11 mouse cellular contexts compared by ENCODE assay signal in the genomic region with DNA sequence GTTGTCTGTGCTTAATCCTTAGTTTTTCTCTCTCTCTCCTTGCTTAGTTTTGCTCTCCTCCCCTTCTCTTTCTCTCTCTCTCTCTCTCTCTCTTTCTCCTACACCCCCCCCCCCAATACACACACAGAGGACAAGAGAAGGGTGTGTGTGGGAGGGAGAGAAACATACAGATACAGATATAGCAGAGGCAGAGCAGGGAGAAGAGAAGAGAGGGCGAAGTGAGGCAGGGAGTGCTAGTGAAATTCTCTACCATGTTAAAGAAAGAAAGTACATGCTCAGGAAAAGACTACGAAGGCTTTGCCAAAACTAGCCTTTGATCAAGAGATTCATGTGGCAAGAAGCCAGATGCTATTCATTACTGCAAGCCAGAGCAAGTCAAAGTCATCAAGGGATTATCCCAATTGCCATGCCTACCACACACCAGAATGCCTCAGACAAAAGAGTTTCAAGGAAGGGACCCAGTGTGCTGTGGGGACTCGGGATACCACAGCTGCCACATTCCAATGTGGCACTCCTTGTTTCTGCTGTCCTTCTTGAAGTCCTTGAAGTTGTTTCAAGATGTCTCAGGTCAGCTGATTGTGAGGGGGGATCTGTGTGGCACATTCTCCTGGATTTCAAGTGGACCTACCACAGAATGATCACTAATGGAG. TPM values are rescaled to one million over a fixed set of nuclear protein-coding genes. Genes with fewer than 3 reads are reported as not detected.
DNase-seq lines count a peak whose midpoint lies in the region; ATAC-seq and TF ChIP-seq lines count a peak whose summit lies in the region.
"Had no signal": no experiment of that assay in that cellular context is flagged by ENCODE, and none has a peak within 500 bp of the region (broad histone marks: within the 10 kb centered on the region; RNA-seq: fewer than 3 reads in every experiment).

A gene (plus strand): TSS at position 520 of the 650 bp plus-strand sequence.

- TF ChIP-seq POLR2A in bone marrow macrophage, adult 2 months (IDR thresholded peaks at IDR 0.05; ENCODE audit: borderline replicate concordance, low read depth, low read length): no peak

- peak within 1 kb of the TSS; percentile 36; the same call in 1 of the 2 replicates for H3K4me2 ChIP-seq in intestine, embryonic 15.5 days (replicated peaks)
- H3K4me2 ChIP-seq in intestine, postnatal 0 days (replicated peaks; ENCODE audit: low read depth): no peak within 1 kb of the TSS
- 0 out of 2 replicates have a peak within 1 kb of the TSS, but pooled peaks have one; percentile 10 for H3K4me2 ChIP-seq in midbrain, embryonic 15.5 days

- H3K36me3 ChIP-seq in intestine, embryonic 15.5 days: no peaks in the 10 kb centered on the region
- no peaks in the 10 kb centered on the region for H3K36me3 ChIP-seq in intestine, postnatal 0 days (ENCODE audit: control insufficient read depth, insufficient read depth)
- H3K36me3 ChIP-seq in midbrain, embryonic 15.5 days (replicated peaks): no peaks in the 10 kb centered on the region

- intact Hi-C loops in gastrocnemius, postnatal 36 days (cut with DNase I): loop anchor here (5.0 kb wide), 1 partner anchor 111 kb away; a partner anchor contains a TSS

- no peak for ATAC-seq in intestine, embryonic 15.5 days
- no peak for ATAC-seq in intestine, postnatal 0 days
- ATAC-seq in midbrain, embryonic 15.5 days (replicated peaks): peak; percentile 80

- H3K9me3 ChIP-seq in intestine, embryonic 15.5 days: no peaks in the 10 kb centered on the region
- no peaks in the 10 kb centered on the region for H3K9me3 ChIP-seq in intestine, postnatal 0 days (ENCODE audit: control insufficient read depth)
- no peaks in the 10 kb centered on the region for H3K9me3 ChIP-seq in midbrain, embryonic 15.5 days

- TF ChIP-seq CTCF in intestine, postnatal 0 days (IDR thresholded peaks at IDR 0.05; ENCODE audit: low read depth): no peak
- no peak for TF ChIP-seq CTCF in bone marrow macrophage, adult 2 months (IDR thresholded peaks at IDR 0.05; ENCODE audit: low read depth, low read length)

- no peaks in the 10 kb centered on the region for H3K4me1 ChIP-seq in intestine, embryonic 15.5 days (replicated peaks)
- no peaks in the 10 kb centered on the region for H3K4me1 ChIP-seq in intestine, postnatal 0 days (replicated peaks; ENCODE audit: control insufficient read depth, insufficient read depth, low read length)
- peaks cover 19% of the 10 kb centered on the region for H3K4me1 ChIP-seq in bone marrow macrophage, adult 2 months (ENCODE audit: control insufficient read depth, insufficient read depth, low read length)
- H3K4me1 ChIP-seq in midbrain, embryonic 15.5 days: no peaks in the 10 kb centered on the region

- peak; percentile 29 for DNase-seq in adrenal gland, postnatal 10 days
- no peak for DNase-seq in adrenal gland, postnatal 4 days (ENCODE audit: low spot score in 2 of 2)
- DNase-seq in cerebellum, postnatal 4 days (ENCODE audit: low spot score in 2 of 2): no peak
- DNase-seq in gastrocnemius, postnatal 36 days: no peak
- DNase-seq: cerebellum, postnatal 36 days; layer of hippocampus, adult 9-11 months had no signal

- no peak within 1 kb of the TSS for H3K9ac ChIP-seq in intestine, embryonic 15.5 days
- H3K9ac ChIP-seq in intestine, postnatal 0 days (ENCODE audit: low read depth, low read length): no peak within 1 kb of the TSS
- no peak within 1 kb of the TSS for H3K9ac ChIP-seq in midbrain, embryonic 15.5 days

- H3K27ac ChIP-seq in intestine, embryonic 15.5 days: no peak within 1 kb of the TSS
- no peak within 1 kb of the TSS for H3K27ac ChIP-seq in intestine, postnatal 0 days (ENCODE audit: low read depth, low read length)
- H3K27ac ChIP-seq in bone marrow macrophage, adult 2 months (ENCODE audit: insufficient read depth, low read depth, low read length): peak within 1 kb of the TSS; percentile 39
- H3K27ac ChIP-seq in midbrain, embryonic 15.5 days: no peak within 1 kb of the TSS

- H3K27me3 ChIP-seq in intestine, embryonic 15.5 days (replicated peaks): no peaks in the 10 kb centered on the region
- no peaks in the 10 kb centered on the region for H3K27me3 ChIP-seq in intestine, postnatal 0 days (replicated peaks; ENCODE audit: control insufficient read depth, insufficient read depth, low read length)
- no peaks in the 10 kb centered on the region for H3K27me3 ChIP-seq in midbrain, embryonic 15.5 days (replicated peaks)

- no peak within 1 kb of the TSS for H3K4me3 ChIP-seq in intestine, embryonic 15.5 days (replicated peaks)
- H3K4me3 ChIP-seq in intestine, postnatal 0 days (ENCODE audit: low read depth, low read length): no peak within 1 kb of the TSS
- H3K4me3 ChIP-seq in bone marrow macrophage, adult 2 months (ENCODE audit: insufficient read depth, low read length): peak within 1 kb of the TSS; percentile 31; the same call in 1 of the 2 replicates
- H3K4me3 ChIP-seq in midbrain, embryonic 15.5 days: no peak within 1 kb of the TSS

- WGBS in intestine, embryonic 15.5 days: 68% methylated on average over 3 of the region's 3 CpGs
- 74% methylated on average over 3 of the region's 3 CpGs for WGBS in intestine, postnatal 0 days
- 20% methylated on average over 3 of the region's 3 CpGs for WGBS in midbrain, embryonic 15.5 days

RNA-seq across cellular contexts. Expression of the gene that starts here (rescaled TPM):
- total RNA-seq in adrenal gland, postnatal 10 days (2021): under 1 TPM; 0.24 to 0.27 TPM
- under 1 TPM; 0.42 to 0.76 TPM for total RNA-seq in adrenal gland, postnatal 4 days (2021)
- polyA plus RNA-seq in intestine, embryonic 15.5 days (2015; fragmentation: Nextera tagmentation; extraction: Ambion mirVana): 0.33 TPM in 1 of 2 replicates, not detected in the other
- 0.17 and 0.20 TPM in 2 replicates for polyA plus RNA-seq in intestine, postnatal 0 days (2015; fragmentation: Nextera tagmentation; extraction: Ambion mirVana)
- polyA plus RNA-seq in bone marrow macrophage, adult 2 months (2012; ENCODE audit: insufficient read depth, insufficient read length, missing spikeins): 0.60 TPM in 1 of 2 replicates, not detected in the other
- 2.0 and 2.7 TPM in 2 replicates for polyA plus RNA-seq in midbrain, embryonic 15.5 days (2015; fragmentation: Nextera tagmentation; extraction: Ambion mirVana)
- total RNA-seq in gastrocnemius, postnatal 36 days (2021): not detected
- polyA plus RNA-seq: activated CD4-positive, CD25-positive, alpha-beta regulatory T cell, adult 4 months had no signal

Comparison
In these comparisons a context has a peak if more than half of its experiments do, and no peak if none do; other contexts are left out.
1. Peak in DNase-seq in adrenal gland, postnatal 10 days; RNA of the gene not detected or under 1 TPM.